Mouse (Mus musculus): ENCODE results near the gene Mrrf.
"Not testable (repeated sequence)": the region's sequence is repeated elsewhere in the genome, so short reads cannot be mapped to it uniquely, and the experiment has no call there.

DNA sequence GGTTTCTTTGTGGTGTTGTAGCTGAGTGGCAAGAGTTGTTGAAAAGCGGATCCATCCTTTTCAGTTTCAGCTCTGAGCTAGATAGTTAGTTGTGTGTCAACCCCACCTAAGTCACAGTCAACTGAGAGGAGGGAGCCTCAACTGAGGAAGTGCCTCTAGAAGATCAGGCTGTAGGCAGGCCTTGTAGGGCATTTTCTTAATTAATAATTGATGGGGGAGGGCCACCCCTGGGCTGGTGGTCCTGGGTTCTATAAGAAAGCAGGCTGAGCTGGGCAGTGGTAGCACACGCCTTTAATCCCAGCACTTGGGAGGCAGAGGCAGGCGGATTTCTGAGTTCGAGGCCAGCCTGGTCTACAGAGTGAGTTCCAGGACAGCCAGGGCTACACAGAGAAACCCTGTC is 16.2 kb downstream of the Mrrf start:
- TF ChIP-seq TAL1, GATA1 (IDR thresholded peaks at IDR 0.05; ENCODE audit: low read length): not testable (repeated sequence)
